Mouse (Mus musculus) regulatory T cell (primary cell): ENCODE results near the gene Ppp1r35.

Experiments
- in situ Hi-C: fragments of 300-600 bp; cut with MboI, MseI; formaldehyde crosslinking; loops from one replicate; pipeline ENCODE4 v1.15.1; 2025; ENCODE audit warnings: high pct_unique_total_duplicates

Ppp1r35 gene

DNA sequence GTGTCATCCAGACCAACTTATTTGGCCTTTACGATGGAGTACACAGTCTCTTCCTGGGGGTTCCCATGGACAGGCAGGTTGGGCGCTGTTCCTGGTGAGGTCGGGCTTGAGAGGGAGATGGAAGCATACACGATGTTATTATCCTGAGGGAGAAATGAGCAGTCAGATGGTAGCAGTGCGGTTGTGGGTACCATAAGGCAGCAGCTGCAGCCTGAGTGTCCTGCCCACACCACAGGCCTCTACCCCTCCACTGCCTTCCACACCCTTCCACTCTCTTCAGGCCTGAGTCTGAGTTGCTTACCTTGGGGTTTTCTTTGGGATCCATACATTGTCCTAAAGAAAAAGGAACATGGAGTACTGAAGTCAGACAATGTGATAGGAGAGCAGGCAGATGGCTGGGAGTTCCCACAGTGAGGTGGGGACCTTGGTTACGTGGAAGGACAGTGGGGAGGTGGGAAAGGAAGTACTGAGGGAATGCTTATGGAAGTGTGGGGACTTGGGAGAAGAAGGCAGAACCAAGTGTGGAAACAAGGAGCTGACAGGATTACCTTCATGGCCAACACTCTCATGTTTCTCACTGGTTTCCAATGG lies 44.9 kb downstream of the Ppp1r35 start:
- in situ Hi-C loops: no loop called here

DNA sequence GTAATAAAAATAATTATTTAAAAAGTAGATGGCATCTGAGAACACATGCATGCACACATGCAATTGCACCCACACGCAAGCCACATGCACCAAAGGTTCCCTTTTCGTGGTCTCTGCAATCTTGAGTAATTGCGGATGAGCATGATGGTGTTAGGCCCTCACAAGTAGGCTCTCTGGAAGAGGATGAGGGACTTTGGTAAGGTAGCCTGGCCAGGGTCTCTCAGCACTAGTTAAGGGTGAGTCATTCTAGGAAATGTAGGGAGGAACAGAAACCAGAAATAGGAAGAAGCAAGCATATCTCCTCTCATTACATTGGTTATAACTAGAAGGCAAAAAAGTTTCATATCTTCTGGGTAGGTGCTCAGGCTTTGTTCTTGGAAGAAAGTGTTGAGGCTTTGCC lies 46.4 kb downstream of the Ppp1r35 start:
- in situ Hi-C loops: no loop called here

DNA sequence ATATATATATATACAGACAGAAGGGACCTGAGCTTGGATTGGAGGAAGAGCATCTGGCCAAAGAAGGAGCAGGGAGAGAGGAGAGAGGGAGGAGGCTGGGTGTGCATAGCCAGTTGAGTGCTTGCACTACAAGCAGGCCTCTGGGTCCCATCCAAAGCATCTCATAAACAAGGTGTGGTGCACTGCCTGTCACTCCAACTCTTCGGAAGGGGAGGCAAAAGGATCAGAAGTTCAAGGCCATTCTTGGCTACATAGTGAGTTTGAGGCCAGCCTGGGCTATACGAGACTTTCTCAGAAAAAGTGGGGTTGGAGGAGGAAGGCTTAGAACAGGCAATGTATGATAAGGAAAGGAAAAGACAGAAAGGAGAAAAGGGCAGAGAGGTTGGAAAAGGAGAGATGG lies 47.3 kb downstream of the Ppp1r35 start:
- in situ Hi-C loops: no loop called here

DNA sequence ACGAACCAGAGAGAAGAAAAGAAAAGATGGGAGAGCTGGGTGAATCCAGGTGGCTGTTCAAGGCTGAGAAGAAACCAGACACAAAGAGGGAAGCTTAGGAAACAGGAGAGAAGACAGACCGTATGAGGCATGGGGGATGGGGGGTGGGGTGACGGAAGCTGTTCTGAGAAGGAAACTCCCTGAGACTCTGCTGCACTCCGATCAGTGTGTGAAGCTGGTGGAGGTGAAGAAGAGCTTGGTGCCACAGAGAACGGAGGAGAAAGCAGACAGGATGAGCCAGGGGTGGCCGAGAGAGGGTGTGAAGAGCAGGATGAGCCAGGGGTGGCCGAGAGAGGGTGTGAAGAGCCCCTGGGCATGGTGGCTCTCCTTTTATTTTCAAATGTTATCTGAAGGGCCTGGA lies 47.8 kb downstream of the Ppp1r35 start:
- in situ Hi-C loops: no loop called here

DNA sequence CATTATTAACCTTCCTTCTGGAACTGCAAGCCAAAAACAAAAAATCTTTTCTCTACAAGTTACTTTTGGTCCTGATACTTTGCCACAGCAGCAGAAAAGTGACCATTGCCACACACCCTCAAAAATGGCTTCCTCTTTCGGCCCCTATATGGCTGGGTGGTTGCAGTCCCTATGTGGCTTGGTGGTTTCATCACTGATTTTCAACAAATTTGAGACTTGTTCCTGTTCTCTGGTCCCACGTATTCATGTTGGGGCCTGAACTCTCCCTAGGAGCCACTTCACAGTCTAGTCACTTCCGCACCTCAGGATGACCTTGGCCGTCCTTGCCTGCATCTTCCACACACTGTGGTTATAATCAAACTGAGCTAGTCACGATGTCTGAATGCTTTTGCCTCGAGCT lies 50.0 kb downstream of the Ppp1r35 start:
- in situ Hi-C loops: no loop called here
